Mouse (Mus musculus): ENCODE data around the gene Ankdd1b. TPM values are rescaled to one million over a fixed set of nuclear protein-coding genes. Genes with fewer than 3 reads are reported as not detected.

The Ankdd1b gene
- total RNA-seq, 1 experiment, result 1.1 TPM

DNA sequence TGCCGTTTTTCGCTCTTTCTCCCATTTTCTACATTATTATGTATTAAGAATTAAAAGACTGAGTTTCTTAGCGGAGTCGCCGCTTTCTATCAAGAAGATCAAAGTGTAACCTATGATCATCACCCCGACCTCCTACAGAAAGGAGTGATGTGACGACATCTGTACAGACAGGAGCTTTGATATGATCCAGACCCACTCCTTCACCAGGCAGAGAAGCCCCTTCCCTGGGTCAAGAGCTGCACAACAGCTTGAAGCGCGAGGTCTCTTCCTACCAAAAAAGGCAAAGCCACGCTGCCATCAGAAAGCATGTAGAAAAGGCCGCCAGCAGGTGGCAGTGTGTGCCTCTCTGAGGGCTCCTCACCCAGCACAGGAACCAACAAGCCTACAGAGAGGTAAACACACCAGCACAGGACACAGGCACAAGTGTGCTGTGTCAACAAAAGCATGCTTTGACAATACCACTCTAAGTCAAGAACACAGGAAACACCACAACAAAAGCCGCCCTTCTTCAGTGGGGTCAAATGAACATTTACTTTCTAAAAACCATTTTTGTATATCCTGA, 39.3 kb downstream of the Ankdd1b start:
- TF ChIP-seq MAFK (IDR thresholded peaks at IDR 0.05; ENCODE audit: insufficient read depth, low read depth, low read length) (no peak), ZC3H11A (IDR thresholded peaks at IDR 0.05; ENCODE audit: borderline replicate concordance, low read depth, low read length) (peak; percentile 80), HCFC1 (IDR thresholded peaks at IDR 0.05; ENCODE audit: borderline replicate concordance, insufficient read depth, low read length) (no peak), ZNF384 (IDR thresholded peaks at IDR 0.05; ENCODE audit: low read depth, low read length) (no peak)
- no peaks in the 10 kb centered on the region for H3K36me3 ChIP-seq (ENCODE audit: control insufficient read depth, insufficient read depth, low read length, poor library complexity, severe bottlenecking)
- no peak overlapping the region for H3K9ac ChIP-seq (ENCODE audit: insufficient read depth, low read depth, low read length, poor library complexity, severe bottlenecking)
- in situ Hi-C loops (cut with MboI; ENCODE audit: low sequenced_read_pairs in 2 of 2, unreplicated experiment in 2 of 2), result no loop called here
- H3K27ac ChIP-seq (ENCODE audit: insufficient read depth, low read depth, low read length, poor library complexity, severe bottlenecking), result no peak overlapping the region
- no peak overlapping the region for H3K4me3 ChIP-seq (ENCODE audit: insufficient read depth in 1 of 2, low read depth in 1 of 2, low read length in 2 of 2, poor library complexity in 1 of 2, severe bottlenecking in 1 of 2)
- no peaks in the 10 kb centered on the region for H3K9me3 ChIP-seq (ENCODE audit: control insufficient read depth, insufficient read depth, low read depth, low read length)
- no peaks in the 10 kb centered on the region for H3K4me1 ChIP-seq (ENCODE audit: control insufficient read depth in 2 of 2, insufficient read depth in 2 of 2, low read length in 2 of 2, poor library complexity in 1 of 2)
- peak; percentile 74 for DNase-seq (ENCODE audit: low read depth, low spot score)

DNA sequence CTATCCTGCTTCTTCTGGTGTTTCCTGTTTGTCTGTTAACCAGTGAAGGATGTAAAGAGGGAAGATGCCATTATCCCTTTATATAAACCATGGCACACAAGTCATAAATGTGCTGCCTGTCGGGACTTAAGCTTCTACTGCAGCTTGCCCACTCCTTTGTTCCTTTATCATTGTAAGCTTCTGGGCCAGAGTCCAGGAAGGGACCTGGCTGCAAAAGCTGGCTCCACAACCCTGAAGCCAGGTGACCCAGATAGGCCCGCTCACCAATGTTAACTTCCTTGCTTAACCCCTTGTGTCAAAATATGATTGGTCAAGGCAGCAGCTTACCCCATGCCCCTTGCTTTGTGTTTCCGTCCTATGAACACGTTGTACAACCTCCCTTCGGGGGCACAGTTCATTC, 42.5 kb downstream of the Ankdd1b start:
- no peak for TF ChIP-seq MAFK (IDR thresholded peaks at IDR 0.05; ENCODE audit: insufficient read depth, low read depth, low read length)
- no peak for TF ChIP-seq CHD2 (IDR thresholded peaks at IDR 0.05; ENCODE audit: low read depth, low read length)
- no peak for TF ChIP-seq ZC3H11A (IDR thresholded peaks at IDR 0.05; ENCODE audit: borderline replicate concordance, low read depth, low read length)
- TF ChIP-seq HCFC1 (IDR thresholded peaks at IDR 0.05; ENCODE audit: borderline replicate concordance, insufficient read depth, low read length), result no peak
- no peak for TF ChIP-seq ZNF384 (IDR thresholded peaks at IDR 0.05; ENCODE audit: low read depth, low read length)
- H3K4me3 ChIP-seq (ENCODE audit: insufficient read depth in 1 of 2, low read depth in 1 of 2, low read length in 2 of 2, poor library complexity in 1 of 2, severe bottlenecking in 1 of 2), result no peak overlapping the region
- H3K36me3 ChIP-seq (ENCODE audit: control insufficient read depth, insufficient read depth, low read length, poor library complexity, severe bottlenecking), result no peaks in the 10 kb centered on the region
- H3K9ac ChIP-seq (ENCODE audit: insufficient read depth, low read depth, low read length, poor library complexity, severe bottlenecking), result no peak overlapping the region
- H3K27ac ChIP-seq (ENCODE audit: insufficient read depth, low read depth, low read length, poor library complexity, severe bottlenecking), result no peak overlapping the region
- in situ Hi-C loops (cut with MboI; ENCODE audit: low sequenced_read_pairs in 2 of 2, unreplicated experiment in 2 of 2), result no loop called here
- no peaks in the 10 kb centered on the region for H3K9me3 ChIP-seq (ENCODE audit: control insufficient read depth, insufficient read depth, low read depth, low read length)
- no peaks in the 10 kb centered on the region for H3K4me1 ChIP-seq (ENCODE audit: control insufficient read depth in 2 of 2, insufficient read depth in 2 of 2, low read length in 2 of 2, poor library complexity in 1 of 2)
- DNase-seq (ENCODE audit: low read depth, low spot score), result no peak

- H3K4me1 ChIP-seq (ENCODE audit: control insufficient read depth in 2 of 2, insufficient read depth in 2 of 2, low read length in 2 of 2, poor library complexity in 1 of 2), result no peaks in the 10 kb centered on the region
- H3K36me3 ChIP-seq (ENCODE audit: control insufficient read depth, insufficient read depth, low read length, poor library complexity, severe bottlenecking), result no peaks in the 10 kb centered on the region
- no peak overlapping the region for H3K27ac ChIP-seq (ENCODE audit: insufficient read depth, low read depth, low read length, poor library complexity, severe bottlenecking)
- no peak for TF ChIP-seq ZNF384 (IDR thresholded peaks at IDR 0.05; ENCODE audit: low read depth, low read length)
- TF ChIP-seq ZC3H11A (IDR thresholded peaks at IDR 0.05; ENCODE audit: borderline replicate concordance, low read depth, low read length), result no peak
- TF ChIP-seq CHD2 (IDR thresholded peaks at IDR 0.05; ENCODE audit: low read depth, low read length), result no peak
- TF ChIP-seq MAFK (IDR thresholded peaks at IDR 0.05; ENCODE audit: insufficient read depth, low read depth, low read length), result no peak
- no peaks in the 10 kb centered on the region for H3K9me3 ChIP-seq (ENCODE audit: control insufficient read depth, insufficient read depth, low read depth, low read length)
- no peak overlapping the region for H3K9ac ChIP-seq (ENCODE audit: insufficient read depth, low read depth, low read length, poor library complexity, severe bottlenecking)
- no peak overlapping the region for H3K4me3 ChIP-seq (ENCODE audit: insufficient read depth in 1 of 2, low read depth in 1 of 2, low read length in 2 of 2, poor library complexity in 1 of 2, severe bottlenecking in 1 of 2)
- no peak for DNase-seq (ENCODE audit: low read depth, low spot score)
- in situ Hi-C loops (cut with MboI; ENCODE audit: low sequenced_read_pairs in 2 of 2, unreplicated experiment in 2 of 2), result no loop called here
Measured at GRCm38 (mm10) chr13:96426044-96426443, 45.0 kb downstream of the Ankdd1b start.

DNA sequence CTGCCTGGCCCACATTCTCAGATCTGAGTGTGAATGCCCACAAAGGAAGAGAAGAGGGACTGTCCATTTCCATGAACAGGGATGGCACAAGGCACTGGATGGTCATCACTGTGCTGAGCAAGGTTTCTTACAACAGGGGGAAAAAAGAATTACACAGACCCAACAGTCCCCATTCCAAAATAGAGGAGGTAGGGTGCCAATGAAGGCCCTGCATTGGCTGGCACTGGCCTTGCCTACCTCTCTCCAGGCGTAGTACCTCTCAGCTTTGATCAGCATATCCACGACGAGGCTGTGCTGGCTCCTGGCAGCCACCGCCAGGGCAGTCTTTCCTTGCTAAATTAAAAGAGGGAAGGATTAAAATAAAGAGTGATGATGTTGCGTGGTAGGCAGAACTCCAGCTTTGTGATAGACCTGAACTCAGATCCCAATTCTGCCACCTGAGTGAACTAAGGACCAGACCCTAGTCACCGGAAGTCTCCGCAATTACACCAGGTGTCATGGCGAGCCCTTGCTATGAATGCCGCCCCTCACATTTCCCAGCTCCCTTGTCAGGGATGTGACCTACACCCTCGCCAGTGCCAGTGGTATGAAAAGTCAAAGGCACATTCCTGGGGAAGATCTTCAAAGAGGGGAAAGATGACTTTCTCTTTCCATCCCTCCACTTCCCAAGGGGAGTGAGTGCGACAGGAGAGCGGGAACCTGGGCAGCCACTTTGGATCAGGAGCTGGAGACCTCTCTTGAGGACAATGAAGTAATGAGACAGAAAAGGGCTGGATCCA, 46.3 kb downstream of the Ankdd1b start:
- no peak overlapping the region for H3K4me3 ChIP-seq (ENCODE audit: insufficient read depth in 1 of 2, low read depth in 1 of 2, low read length in 2 of 2, poor library complexity in 1 of 2, severe bottlenecking in 1 of 2)
- no peak overlapping the region for H3K9ac ChIP-seq (ENCODE audit: insufficient read depth, low read depth, low read length, poor library complexity, severe bottlenecking)
- H3K27ac ChIP-seq (ENCODE audit: insufficient read depth, low read depth, low read length, poor library complexity, severe bottlenecking), result no peak overlapping the region
- no peaks in the 10 kb centered on the region for H3K4me1 ChIP-seq (ENCODE audit: control insufficient read depth in 2 of 2, insufficient read depth in 2 of 2, low read length in 2 of 2, poor library complexity in 1 of 2)
- no peaks in the 10 kb centered on the region for H3K36me3 ChIP-seq (ENCODE audit: control insufficient read depth, insufficient read depth, low read length, poor library complexity, severe bottlenecking)
- no peak for TF ChIP-seq MAFK (IDR thresholded peaks at IDR 0.05; ENCODE audit: insufficient read depth, low read depth, low read length)
- TF ChIP-seq CHD2 (IDR thresholded peaks at IDR 0.05; ENCODE audit: low read depth, low read length), result no peak
- TF ChIP-seq ZNF384 (IDR thresholded peaks at IDR 0.05; ENCODE audit: low read depth, low read length), result no peak
- TF ChIP-seq HCFC1 (IDR thresholded peaks at IDR 0.05; ENCODE audit: borderline replicate concordance, insufficient read depth, low read length), result no peak
- no peak for TF ChIP-seq ZC3H11A (IDR thresholded peaks at IDR 0.05; ENCODE audit: borderline replicate concordance, low read depth, low read length)
- H3K9me3 ChIP-seq (ENCODE audit: control insufficient read depth, insufficient read depth, low read depth, low read length), result no peaks in the 10 kb centered on the region
- in situ Hi-C loops (cut with MboI; ENCODE audit: low sequenced_read_pairs in 2 of 2, unreplicated experiment in 2 of 2), result no loop called here
- DNase-seq (ENCODE audit: low read depth, low spot score), result no peak
